Mouse (Mus musculus) heart, adult 2 months (tissue): ENCODE measurements around the gene Sypl. TPM values are rescaled to one million over a fixed set of nuclear protein-coding genes. Genes with fewer than 3 reads are reported as not detected.

Experiments
- DNase-seq, 2 experiments: peaks; one replicate each; pipeline ENCODE4 v3.0.0; 2021
- H3K27ac ChIP-seq: fragments of 200-600 bp; 2 replicates; pipeline ENCODE4 v1.8.1; 2022
- H3K27me3 ChIP-seq: fragments of 200-500 bp; 2 replicates; pipeline ENCODE4 v1.6.1; 2012; ENCODE audit warnings: mild to moderate bottlenecking, low read length, inconsistent platforms, mixed read lengths; ENCODE audit not compliant: control insufficient read depth, insufficient read depth
- H3K36me3 ChIP-seq: fragments of 200-500 bp; 2 replicates; pipeline ENCODE4 v1.6.1; 2012; ENCODE audit warnings: low read length, inconsistent platforms; ENCODE audit not compliant: control insufficient read depth, insufficient read depth
- H3K4me1 ChIP-seq: fragments of 200-500 bp; 2 replicates; pipeline ENCODE4 v1.6.1; 2011; ENCODE audit warnings: low read length; ENCODE audit not compliant: control insufficient read depth, insufficient read depth
- H3K4me3 ChIP-seq: fragments of 200-600 bp; 2 replicates; pipeline ENCODE4 v1.8.1; 2022
- H3K79me2 ChIP-seq: fragments of 200-500 bp; replicated peaks from 2 replicates; pipeline ENCODE4 v1.6.1; 2012; ENCODE audit warnings: mild to moderate bottlenecking, inconsistent platforms, low read length, moderate library complexity, mixed read lengths; ENCODE audit not compliant: control insufficient read depth, insufficient read depth
- H3K9ac ChIP-seq: fragments of 200-500 bp; 2 replicates; pipeline ENCODE4 v1.6.1; 2012; ENCODE audit warnings: low read depth, mild to moderate bottlenecking, control low read depth, inconsistent platforms, low read length, mixed read lengths
- CTCF ChIP-seq: fragments of 200-600 bp; IDR thresholded peaks from 2 replicates; pipeline ENCODE4 v1.8.1; 2022; ENCODE audit warnings: antibody characterized with exemption, mild to moderate bottlenecking, moderate library complexity
- EP300 ChIP-seq: fragments of 200-500 bp; IDR thresholded peaks from 2 replicates; pipeline ENCODE4 v1.6.1; 2011; ENCODE audit warnings: low read depth, low read length, control low read depth; ENCODE audit not compliant: insufficient read depth
- POLR2A ChIP-seq: fragments of 200-500 bp; IDR thresholded peaks from 2 replicates; pipeline ENCODE4 v1.6.1; 2011; ENCODE audit warnings: mild to moderate bottlenecking, low read depth, low read length, control low read depth; ENCODE audit not compliant: insufficient read depth
- WGBS: fragments of 180-500 bp; shearing (Covaris S2); methylation state at CpG from one replicate; pipeline ENCODE4 v1.1.7; 2018; 5-methylcytosine and 5-hydroxymethylcytosine counted together
- intact Hi-C: fragments of 180-260 bp; cut with DNase I; formaldehyde crosslinking; loops from one replicate; pipeline ENCODE4 v1.15.1; 2025
- polyA plus RNA-seq: library from polyadenylated mRNA; depleted of rRNA; stranded (reverse); fragments of >200 nt; gene quantifications from 2 replicates; pipeline ENCODE4 v1.2.3, GENCODE M21; 2012
- total RNA-seq, 2 experiments: library from RNA; stranded (reverse); gene quantifications; 2 replicates each; pipeline ENCODE4 v1.2.3; 2021

Gene Sypl
- total and polyA plus RNA-seq, 3 experiments = 75.7 to 85.5 (median 77.8) TPM

GRCm38 (mm10) chr12:32921532-32922131 lies 32.1 kb upstream of the Sypl start:
- Histone ChIP-seq H3K4me1 (peaks cover 5% of the 10 kb centered on the region; the same call in 1 of the 2 replicates), H3K79me2 (no peaks in the 10 kb centered on the region), H3K4me3 (no peak overlapping the region), H3K27me3 (no peaks in the 10 kb centered on the region), H3K9ac (no peak overlapping the region), H3K27ac (no peak overlapping the region), H3K36me3 (no peaks in the 10 kb centered on the region)
- no peak for DNase-seq
- TF ChIP-seq EP300 = no peak
- TF ChIP-seq CTCF = no peak
- TF ChIP-seq POLR2A = no peak
- WGBS = 91% methylated on average over 7 of the region's 7 CpGs
- intact Hi-C loops = loop anchor here (2.0 kb wide), 1 partner anchor 15 kb away; no protein-coding TSS in a partner anchor

- TF ChIP-seq CTCF (no peak), POLR2A (no peak), EP300 (no peak)
- H3K79me2 ChIP-seq = no peaks in the 10 kb centered on the region
- no peak overlapping the region for H3K9ac ChIP-seq
- peaks cover 4% of the 10 kb centered on the region; the same call in 1 of the 2 replicates for H3K4me1 ChIP-seq
- H3K36me3 ChIP-seq = no peaks in the 10 kb centered on the region
- intact Hi-C loops = no loop called here
- no peak for DNase-seq
- no peak overlapping the region for H3K27ac ChIP-seq
- H3K27me3 ChIP-seq = no peaks in the 10 kb centered on the region
- no peak overlapping the region for H3K4me3 ChIP-seq
- 68% methylated on average over 3 of the region's 3 CpGs for WGBS
Measured at GRCm38 (mm10) chr12:32924245-32924644, 29.4 kb upstream of the Sypl start.

GRCm38 (mm10) chr12:32926331-32927172 lies 27.1 kb upstream of the Sypl start:
- TF ChIP-seq EP300 (no peak), POLR2A (no peak)
- Histone ChIP-seq H3K79me2 (no peaks in the 10 kb centered on the region), H3K4me1 (peaks cover 2% of the 10 kb centered on the region; the same call in 1 of the 2 replicates), H3K9ac (no peak overlapping the region), H3K36me3 (no peaks in the 10 kb centered on the region), H3K4me3 (no peak overlapping the region), H3K27me3 (no peaks in the 10 kb centered on the region), H3K27ac (peak overlapping the region; percentile 20; the same call in 1 of the 2 replicates)
- DNase-seq = peak in 1 of 2 experiments; percentile 30
- WGBS = 54% methylated on average over 18 of the region's 18 CpGs
- intact Hi-C loops = no loop called here

- WGBS = 68% methylated on average over 10 of the region's 10 CpGs
- Histone ChIP-seq H3K27ac (no peak overlapping the region), H3K27me3 (no peaks in the 10 kb centered on the region), H3K4me3 (no peak overlapping the region), H3K4me1 (peaks cover 2% of the 10 kb centered on the region; the same call in 1 of the 2 replicates), H3K79me2 (no peaks in the 10 kb centered on the region), H3K9ac (no peak overlapping the region), H3K36me3 (no peaks in the 10 kb centered on the region)
- TF ChIP-seq POLR2A (no peak), EP300 (no peak), CTCF (peak; percentile 36)
- DNase-seq = no peak
- intact Hi-C loops = no loop called here
Measured at GRCm38 (mm10) chr12:32927231-32927835, 26.4 kb upstream of the Sypl start.

GRCm38 (mm10) chr12:32928180-32928579 lies 25.5 kb upstream of the Sypl start:
- no peak overlapping the region for H3K9ac ChIP-seq
- no peak overlapping the region for H3K4me3 ChIP-seq
- TF ChIP-seq EP300 (no peak), POLR2A (no peak), CTCF (no peak)
- WGBS = 93% methylated on average over 3 of the region's 3 CpGs
- intact Hi-C loops = no loop called here
- no peak for DNase-seq
- H3K27ac ChIP-seq = no peak overlapping the region
- no peaks in the 10 kb centered on the region for H3K79me2 ChIP-seq
- no peaks in the 10 kb centered on the region for H3K27me3 ChIP-seq
- peaks cover 2% of the 10 kb centered on the region; the same call in 1 of the 2 replicates for H3K4me1 ChIP-seq
- H3K36me3 ChIP-seq = no peaks in the 10 kb centered on the region
